Mouse (Mus musculus) kidney, adult 2 months (tissue): ENCODE results near the gene Pitpnb.

Experiments used
- CTCF ChIP-seq: fragments of 200-500 bp; conservative IDR thresholded peaks from 2 replicates; pipeline ENCODE4 v1.5.1; 2011; ENCODE audit warnings: low read depth, mild to moderate bottlenecking, control low read depth, low read length, moderate library complexity, mixed read lengths; ENCODE audit not compliant: insufficient read depth, insufficient read length
- POLR2A ChIP-seq: fragments of 200-500 bp; IDR thresholded peaks from one replicate; pipeline ENCODE4 v1.6.1; 2011; ENCODE audit warnings: low read depth, low read length, control low read depth

DNA sequence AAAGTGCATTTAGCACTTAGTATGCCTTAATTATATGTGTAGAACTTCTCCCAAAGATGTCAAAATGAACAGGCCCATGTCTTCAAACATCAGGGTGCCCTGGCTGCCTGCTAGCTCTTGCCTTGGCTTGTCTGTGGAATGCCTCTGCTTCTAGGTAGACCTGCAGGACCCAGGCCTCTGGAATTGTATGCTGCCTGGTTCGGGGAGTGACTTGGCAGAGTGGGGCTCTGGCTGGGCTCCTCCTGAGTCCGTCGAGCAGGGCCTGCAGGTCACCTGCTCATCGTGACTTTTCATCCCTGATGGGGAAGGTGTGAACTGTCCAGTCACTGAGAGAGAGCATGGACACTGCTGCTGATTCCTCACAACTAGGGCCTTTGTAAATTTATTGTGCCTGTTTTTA is 45.1 kb downstream of the Pitpnb start:
- TF ChIP-seq POLR2A (no peak), CTCF (no peak)
